Mouse (Mus musculus) forebrain, embryonic 15.5 days (tissue): Measurements from ENCODE around the gene Napa. TPM values are rescaled to one million over a fixed set of nuclear protein-coding genes. Genes with fewer than 3 reads are reported as not detected.
A peak's percentile ranks its signal among the peaks of the same experiment; 100 is the strongest.

Source experiments
- ATAC-seq: fragments of 200-750 bp; cut with Nextera tagmentation; replicated peaks from 2 replicates; pipeline ENCODE4 v1.8.0; 2017; ENCODE audit warnings: mild to moderate bottlenecking, moderate TSS enrichment, moderate library complexity
- H3K27ac ChIP-seq: fragments of 300-500 bp; sonication (generic); replicated peaks from 2 replicates; pipeline ENCODE4 v1.5.1; 2015; ENCODE audit warnings: mild to moderate bottlenecking, inconsistent platforms
- H3K27me3 ChIP-seq: fragments of 300-500 bp; sonication (generic); 2 replicates; pipeline ENCODE4 v1.6.1; 2015; ENCODE audit warnings: inconsistent platforms
- H3K36me3 ChIP-seq: fragments of 300-500 bp; sonication (generic); 2 replicates; pipeline ENCODE4 v1.6.1; 2015; ENCODE audit warnings: mild to moderate bottlenecking, inconsistent platforms
- H3K4me1 ChIP-seq: fragments of 300-500 bp; sonication (generic); 2 replicates; pipeline ENCODE4 v1.6.1; 2015; ENCODE audit warnings: inconsistent platforms
- H3K4me2 ChIP-seq: fragments of 300-500 bp; sonication (generic); replicated peaks from 2 replicates; pipeline ENCODE4 v1.6.1; 2015; ENCODE audit warnings: mild to moderate bottlenecking, inconsistent platforms
- H3K4me3 ChIP-seq: fragments of 300-500 bp; sonication (generic); 2 replicates; pipeline ENCODE4 v1.5.1; 2015; ENCODE audit warnings: mild to moderate bottlenecking, inconsistent platforms
- H3K9ac ChIP-seq: fragments of 300-500 bp; sonication (generic); replicated peaks from 2 replicates; pipeline ENCODE4 v1.6.1; 2015; ENCODE audit warnings: mild to moderate bottlenecking, inconsistent platforms
- H3K9me3 ChIP-seq: fragments of 300-500 bp; sonication (generic); 2 replicates; pipeline ENCODE4 v1.6.1; 2016; ENCODE audit warnings: inconsistent platforms
- WGBS: fragments of 180-500 bp; shearing (Covaris S2); methylation state at CpG from one replicate; pipeline ENCODE4 v1.1.7; 2015; ENCODE audit warnings: mixed read lengths; 5-methylcytosine and 5-hydroxymethylcytosine counted together
- polyA plus RNA-seq: library from polyadenylated mRNA; unstranded; fragments of >200 nt; fragmentation: Nextera tagmentation; extraction: Ambion mirVana; gene quantifications from 2 replicates; pipeline ENCODE4 v1.2.1, GENCODE M21; 2015

Napa gene
- polyA plus RNA-seq: 186 and 200 TPM in 2 replicates

DNA sequence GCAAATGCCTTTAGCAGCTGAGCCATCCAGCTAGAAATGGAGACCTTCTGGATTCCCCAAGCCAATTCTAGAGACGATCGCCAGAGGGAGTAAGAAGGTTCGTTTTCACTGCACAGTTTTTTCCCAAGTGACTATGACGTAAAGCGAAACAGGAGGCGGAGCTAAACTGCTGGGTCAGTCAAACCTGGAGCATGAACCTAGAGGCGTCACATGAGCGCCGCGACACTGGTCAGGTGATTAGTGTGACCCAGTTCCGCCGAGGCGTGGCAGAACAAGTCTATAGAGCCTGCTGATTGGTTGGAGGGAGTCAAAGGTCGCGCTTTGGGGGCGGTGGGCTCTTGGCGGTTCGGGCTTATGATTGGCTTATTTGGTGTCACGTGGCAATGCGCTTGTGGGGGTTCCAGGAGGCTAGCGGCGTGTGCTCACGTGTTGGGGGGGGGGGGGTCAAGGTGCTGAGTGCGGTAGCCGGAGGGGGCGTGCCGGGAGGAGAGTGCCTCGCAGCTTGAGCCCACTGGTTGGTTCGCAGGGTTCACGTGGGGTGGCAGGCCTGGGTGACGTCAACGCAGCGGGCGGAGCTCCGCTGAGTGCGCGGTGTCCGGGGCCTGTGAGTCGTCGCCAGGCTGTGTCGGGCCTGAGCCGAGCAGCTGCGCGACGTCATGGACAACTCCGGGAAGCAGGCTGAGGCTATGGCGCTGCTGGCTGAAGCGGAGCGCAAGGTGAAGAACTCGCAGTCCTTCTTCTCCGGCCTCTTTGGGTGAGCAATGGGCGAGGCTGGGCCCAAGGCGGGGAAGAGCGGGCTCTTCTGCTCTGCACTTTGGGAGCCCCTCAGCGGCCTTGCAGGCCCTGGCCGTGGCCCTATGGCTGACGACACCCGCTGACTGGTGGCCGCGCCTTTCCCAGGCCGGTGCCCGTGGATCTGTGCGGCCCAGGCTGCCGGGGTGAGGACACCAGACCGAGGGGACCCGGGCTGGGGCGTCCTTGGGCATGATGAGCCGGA, at the start of gene Napa:
Gene Napa (plus strand): TSS at position 438 of the 997 bp plus-strand sequence.
- Histone ChIP-seq H3K36me3 (peaks cover 5% of the 10 kb centered on the region; the same call in 1 of the 2 replicates), H3K9me3 (no peaks in the 10 kb centered on the region), H3K9ac (peak within 1 kb of the TSS; percentile 97), H3K27ac (peak within 1 kb of the TSS; percentile 75), H3K4me2 (peak within 1 kb of the TSS; percentile 97), H3K4me1 (peaks cover 29% of the 10 kb centered on the region), H3K4me3 (peak within 1 kb of the TSS; percentile 66), H3K27me3 (no peaks in the 10 kb centered on the region)
- peak; percentile 98 for ATAC-seq
- WGBS: under 1% methylated on average over 68 of the region's 68 CpGs

DNA sequence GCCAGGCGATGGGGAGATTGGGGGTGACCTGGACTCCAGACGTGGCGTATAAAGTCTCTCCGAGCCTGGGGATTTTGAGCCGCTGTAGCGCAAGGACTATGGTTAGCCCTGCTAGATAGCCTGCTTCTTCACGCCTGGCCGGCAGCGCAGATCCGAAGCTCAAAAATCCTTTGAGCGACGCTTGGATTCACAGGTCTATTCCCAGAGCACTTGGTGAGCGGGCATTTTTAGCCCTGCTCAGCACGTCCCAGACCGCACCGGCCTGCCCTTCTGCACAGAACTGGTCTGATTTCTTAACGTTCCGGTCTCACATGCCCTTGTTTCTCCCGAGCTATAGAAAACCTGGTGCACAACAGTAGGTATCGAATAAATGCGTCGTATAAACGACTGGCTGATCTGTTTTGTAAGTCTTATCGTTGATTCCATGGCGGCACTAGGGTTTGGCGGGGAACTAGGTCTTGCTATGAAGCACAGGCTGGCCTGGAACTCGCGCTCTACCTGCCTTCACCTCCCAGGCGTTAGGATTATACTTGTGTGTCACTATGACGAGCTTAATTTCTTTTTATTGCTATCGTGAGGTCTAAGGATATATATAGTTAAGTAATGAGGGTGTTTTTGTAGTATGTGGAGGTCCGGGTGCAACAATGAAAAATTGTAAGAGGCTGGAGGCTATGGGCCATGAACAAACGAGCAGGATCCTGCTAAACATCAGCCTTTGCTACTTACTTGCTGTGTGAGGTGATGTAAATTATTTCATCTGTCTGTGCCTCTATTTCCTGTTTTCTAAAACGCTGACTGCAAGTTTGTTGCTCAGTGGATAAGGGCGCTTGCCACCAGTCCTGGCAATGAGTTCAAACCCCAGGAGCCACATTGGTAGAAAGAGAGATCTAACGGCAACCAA, 49.3 kb upstream of the Napa start:
- H3K36me3 ChIP-seq: no peaks in the 10 kb centered on the region
- peak overlapping the region; percentile 97 for H3K9ac ChIP-seq
- peak overlapping the region; percentile 75 for H3K4me2 ChIP-seq
- peak overlapping the region; percentile 98 for H3K27ac ChIP-seq
- WGBS: 8% methylated on average over 36 of the region's 36 CpGs
- peaks cover 58% of the 10 kb centered on the region for H3K4me1 ChIP-seq
- H3K4me3 ChIP-seq: peak overlapping the region; percentile 89
- no peaks in the 10 kb centered on the region for H3K27me3 ChIP-seq
- no peak for ATAC-seq
- H3K9me3 ChIP-seq: no peaks in the 10 kb centered on the region

- peak overlapping the region; percentile 75 for H3K4me2 ChIP-seq
- peak overlapping the region; percentile 89 for H3K4me3 ChIP-seq
- no peaks in the 10 kb centered on the region for H3K9me3 ChIP-seq
- peaks cover 52% of the 10 kb centered on the region for H3K4me1 ChIP-seq
- H3K9ac ChIP-seq: peak overlapping the region; percentile 97; the same call in 1 of the 2 replicates
- no peak overlapping the region for H3K27ac ChIP-seq
- H3K27me3 ChIP-seq: no peaks in the 10 kb centered on the region
- ATAC-seq: no peak
- WGBS: 81% methylated on average over 7 of the region's 7 CpGs
- no peaks in the 10 kb centered on the region for H3K36me3 ChIP-seq
Measured at GRCm38 (mm10) chr7:16049576-16049915, 48.7 kb upstream of the Napa start.

GRCm38 (mm10) chr7:16050600-16050999, 47.7 kb upstream of the Napa start:
- H3K4me2 ChIP-seq: no peak overlapping the region

DNA sequence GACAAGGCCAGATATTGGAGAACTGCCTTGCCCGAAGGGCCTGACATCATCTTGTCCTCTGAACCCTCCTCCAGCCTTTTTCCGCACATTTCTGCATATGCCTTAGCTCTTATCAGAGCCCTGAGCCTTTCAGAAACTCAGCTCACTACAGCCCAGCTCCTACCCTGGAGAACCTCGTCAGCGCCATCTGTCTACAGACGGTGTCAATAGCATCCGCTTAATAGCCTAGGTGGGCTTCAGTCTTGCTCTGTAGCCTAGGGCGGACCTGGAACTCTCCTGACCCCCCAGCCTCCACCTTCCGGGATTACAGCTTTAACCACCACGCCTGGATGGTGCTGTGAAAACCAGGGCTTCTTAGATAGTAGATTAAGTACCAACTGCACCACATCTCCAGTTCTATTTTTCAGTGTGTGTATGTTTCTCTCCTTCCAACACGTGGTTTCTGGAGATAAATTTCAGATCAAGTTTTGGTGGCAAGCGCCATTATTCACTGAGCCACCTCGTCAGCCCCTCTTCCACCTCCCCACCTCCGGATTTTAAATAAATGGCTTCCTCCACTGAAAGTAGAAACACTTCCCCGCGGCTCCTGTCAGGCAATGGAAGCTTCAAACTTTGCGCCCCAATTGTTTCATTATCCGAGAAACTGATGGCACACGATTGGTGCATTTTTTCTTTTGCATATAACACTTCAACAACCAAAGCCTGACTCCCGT, 46.2 kb upstream of the Napa start:
- Histone ChIP-seq H3K27ac (peak overlapping the region; percentile 75), H3K4me3 (peak overlapping the region; percentile 47), H3K9me3 (no peaks in the 10 kb centered on the region), H3K36me3 (no peaks in the 10 kb centered on the region), H3K9ac (peak overlapping the region; percentile 33; the same call in 1 of the 2 replicates), H3K4me2 (peak overlapping the region; percentile 58), H3K4me1 (peaks cover 35% of the 10 kb centered on the region), H3K27me3 (no peaks in the 10 kb centered on the region)
- ATAC-seq: no peak
- WGBS: 7% methylated on average over 19 of the region's 19 CpGs

More at GRCm38 (mm10) chr7:16050600-16050999, 47.7 kb upstream of the Napa start:
- Histone ChIP-seq H3K4me3 (no peak overlapping the region), H3K9me3 (no peaks in the 10 kb centered on the region), H3K36me3 (no peaks in the 10 kb centered on the region), H3K27me3 (no peaks in the 10 kb centered on the region), H3K27ac (no peak overlapping the region), H3K4me1 (peaks cover 41% of the 10 kb centered on the region), H3K9ac (no peak overlapping the region)
- no peak for ATAC-seq
- 90% methylated on average over 3 of the region's 3 CpGs for whole genome bisulfite sequencing

DNA sequence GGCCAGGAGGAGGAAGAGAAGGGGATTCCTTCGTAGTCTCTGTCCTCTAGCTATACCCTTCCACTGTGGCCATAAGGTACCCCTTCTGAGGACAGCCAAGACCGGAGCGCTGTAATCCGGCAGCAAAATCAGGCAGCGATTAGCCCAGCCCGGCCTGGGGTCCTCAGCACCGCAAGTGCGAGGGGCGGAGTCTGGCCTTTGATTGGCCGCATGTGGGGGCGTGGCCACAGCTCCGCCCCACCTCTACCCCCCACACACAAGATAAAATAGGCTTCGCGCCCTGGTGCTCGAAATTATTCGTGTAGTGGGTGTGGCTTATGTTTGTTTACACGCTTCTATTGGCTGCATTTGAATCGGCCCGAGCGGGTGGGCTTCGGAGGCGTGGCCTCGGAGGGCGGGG, 45.6 kb upstream of the Napa start:
- Histone ChIP-seq H3K4me1 (peaks cover 35% of the 10 kb centered on the region), H3K27ac (peak overlapping the region; percentile 75), H3K4me2 (peak overlapping the region; percentile 58), H3K9ac (peak overlapping the region; percentile 33; the same call in 1 of the 2 replicates), H3K4me3 (peak overlapping the region; percentile 47), H3K27me3 (no peaks in the 10 kb centered on the region), H3K9me3 (no peaks in the 10 kb centered on the region), H3K36me3 (no peaks in the 10 kb centered on the region)
- under 1% methylated on average over 24 of the region's 24 CpGs for WGBS
- peak; percentile 84 for ATAC-seq

DNA sequence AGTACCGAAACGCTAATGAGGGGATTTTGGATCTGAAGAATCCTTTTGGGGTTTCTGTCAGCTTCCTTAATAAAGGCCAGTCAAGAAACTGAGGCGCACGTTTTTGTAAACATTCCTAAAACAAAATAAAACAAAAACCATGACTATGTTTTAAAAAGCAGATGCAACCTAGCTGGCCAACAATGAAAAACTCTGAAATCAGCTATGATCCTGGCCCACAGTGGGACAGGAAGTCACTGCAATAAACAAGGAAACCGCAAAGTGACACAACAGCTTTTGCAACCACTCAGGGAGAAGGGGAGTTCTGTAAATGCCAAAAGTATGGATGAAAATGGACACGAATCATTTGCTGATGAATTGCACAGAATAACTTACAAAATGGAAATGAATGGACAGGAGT, 45.2 kb upstream of the Napa start:
- Histone ChIP-seq H3K27me3 (no peaks in the 10 kb centered on the region), H3K9me3 (no peaks in the 10 kb centered on the region), H3K4me1 (peaks cover 35% of the 10 kb centered on the region), H3K4me2 (peak overlapping the region; percentile 58), H3K27ac (peak overlapping the region; percentile 42), H3K4me3 (peak overlapping the region; percentile 47), H3K36me3 (no peaks in the 10 kb centered on the region), H3K9ac (no peak overlapping the region)
- 16% methylated on average over 6 of the region's 6 CpGs for WGBS
- no peak for ATAC-seq

DNA sequence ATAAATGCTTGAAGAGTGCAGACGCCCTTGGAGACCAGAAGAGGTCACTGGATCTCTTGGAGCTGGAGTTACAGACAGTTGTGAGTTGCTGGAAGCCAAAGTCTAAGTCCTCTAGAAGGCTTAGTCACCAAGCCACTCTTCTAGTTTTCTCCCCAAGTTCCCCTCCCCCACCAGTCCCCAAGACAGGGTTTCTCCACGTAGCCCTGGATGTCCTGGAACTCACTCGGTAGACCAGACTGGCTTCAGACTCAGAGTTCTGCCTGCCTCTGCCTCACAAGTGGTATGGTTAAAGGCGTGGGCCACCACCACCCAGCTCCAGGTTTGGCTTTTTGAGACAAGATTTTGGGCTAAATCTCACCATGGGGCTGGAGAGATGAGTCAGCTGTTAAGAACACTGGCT, 43.3 kb upstream of the Napa start:
- Histone ChIP-seq H3K9ac (no peak overlapping the region), H3K9me3 (no peaks in the 10 kb centered on the region), H3K27ac (no peak overlapping the region), H3K36me3 (no peaks in the 10 kb centered on the region), H3K4me2 (no peak overlapping the region), H3K4me3 (no peak overlapping the region), H3K4me1 (peaks cover 24% of the 10 kb centered on the region), H3K27me3 (peaks cover 3% of the 10 kb centered on the region; the same call in 1 of the 2 replicates)
- 67% methylated on average over 4 of the region's 4 CpGs for WGBS
- no peak for ATAC-seq

DNA sequence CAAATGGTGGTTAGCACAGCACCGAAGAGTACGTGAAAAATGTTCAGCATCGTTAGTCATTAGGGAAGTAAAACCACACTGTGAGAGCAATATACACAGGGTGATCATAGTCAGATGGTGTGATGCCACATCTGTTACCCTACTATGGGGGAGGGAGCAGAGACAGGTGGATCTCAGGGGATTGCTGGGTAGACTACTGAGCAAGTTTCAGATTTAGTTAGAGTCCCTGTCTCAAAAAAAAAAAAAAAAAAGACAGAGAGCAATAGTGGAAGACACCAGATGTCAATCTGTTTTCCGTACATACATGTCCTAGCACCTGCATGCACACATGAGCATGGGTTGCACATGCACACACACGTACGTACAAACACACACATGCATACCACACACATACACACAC, 42.6 kb upstream of the Napa start:
- WGBS: 87% methylated on average over 6 of the region's 6 CpGs
- no peaks in the 10 kb centered on the region for H3K36me3 ChIP-seq
- no peak overlapping the region for H3K9ac ChIP-seq
- H3K27me3 ChIP-seq: peaks cover 7% of the 10 kb centered on the region; the same call in 1 of the 2 replicates
- H3K4me2 ChIP-seq: no peak overlapping the region
- H3K4me3 ChIP-seq: no peak overlapping the region
- no peak for ATAC-seq
- H3K27ac ChIP-seq: no peak overlapping the region
- no peaks in the 10 kb centered on the region for H3K9me3 ChIP-seq
- H3K4me1 ChIP-seq: peaks cover 17% of the 10 kb centered on the region

DNA sequence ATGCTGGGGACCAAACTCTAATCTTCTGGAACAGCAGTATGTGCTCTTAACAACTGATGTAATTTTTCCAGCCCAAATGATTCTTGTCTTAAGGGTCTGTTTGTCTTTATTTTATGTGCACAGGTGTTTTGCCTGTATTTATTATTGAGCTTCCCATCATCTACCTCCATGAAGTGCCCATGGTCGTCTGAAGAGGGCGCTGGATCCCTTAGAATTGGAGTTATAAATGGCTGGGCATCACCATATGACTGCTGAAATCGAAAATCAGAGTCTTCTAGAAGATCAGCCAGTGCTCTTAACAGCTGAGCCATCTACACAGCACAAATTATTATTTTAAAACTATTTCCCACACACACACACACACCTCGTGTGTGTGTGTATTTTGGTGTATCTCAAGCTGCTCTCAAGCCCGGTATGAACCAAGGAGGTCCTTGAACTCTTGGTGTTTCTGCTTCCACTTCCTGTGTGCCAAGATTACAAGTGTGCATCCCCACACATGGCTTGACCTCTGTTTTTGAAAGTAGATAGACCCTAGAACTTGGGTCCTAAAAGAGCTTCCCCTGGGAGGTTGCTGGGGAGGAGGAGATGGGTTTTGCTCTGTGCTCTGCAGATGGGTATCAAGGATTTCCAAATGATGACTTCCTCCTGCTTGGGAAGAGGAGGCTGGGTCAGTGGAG, 41.7 kb upstream of the Napa start:
- peaks cover 15% of the 10 kb centered on the region for H3K4me1 ChIP-seq
- peaks cover 7% of the 10 kb centered on the region; the same call in 1 of the 2 replicates for H3K27me3 ChIP-seq
- H3K4me3 ChIP-seq: no peak overlapping the region
- H3K4me2 ChIP-seq: no peak overlapping the region
- no peaks in the 10 kb centered on the region for H3K9me3 ChIP-seq
- H3K27ac ChIP-seq: no peak overlapping the region
- no peak for ATAC-seq
- H3K9ac ChIP-seq: no peak overlapping the region
- H3K36me3 ChIP-seq: no peaks in the 10 kb centered on the region
- WGBS: 24% methylated on average over 5 of the region's 5 CpGs

DNA sequence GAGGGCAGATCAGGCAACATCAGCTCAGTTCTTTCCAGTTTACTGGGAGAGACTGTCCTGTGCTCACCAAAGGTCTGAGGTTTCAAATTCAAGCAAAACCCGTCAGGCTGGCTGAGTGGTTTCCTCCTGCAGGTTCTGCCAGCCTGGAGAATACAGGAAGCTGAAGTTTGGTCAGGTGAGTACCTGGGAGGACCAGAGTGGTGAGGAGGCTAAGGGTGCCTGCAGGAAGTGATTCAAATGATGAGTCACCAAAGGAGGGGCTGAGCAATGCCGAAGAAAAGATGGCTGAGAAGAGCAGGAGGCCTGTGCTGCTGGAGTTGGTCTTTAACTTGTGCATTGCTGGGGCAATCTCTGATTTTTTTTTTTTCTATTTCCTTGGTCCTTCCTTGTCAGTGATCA, 41.1 kb upstream of the Napa start:
- Histone ChIP-seq H3K9me3 (no peaks in the 10 kb centered on the region), H3K27me3 (peaks cover 11% of the 10 kb centered on the region), H3K4me1 (peaks cover 9% of the 10 kb centered on the region; the same call in 1 of the 2 replicates), H3K4me2 (no peak overlapping the region), H3K36me3 (no peaks in the 10 kb centered on the region), H3K27ac (no peak overlapping the region), H3K9ac (no peak overlapping the region), H3K4me3 (no peak overlapping the region)
- no peak for ATAC-seq
- 72% methylated on average over 2 of the region's 2 CpGs for WGBS
